In the genomic region with DNA sequence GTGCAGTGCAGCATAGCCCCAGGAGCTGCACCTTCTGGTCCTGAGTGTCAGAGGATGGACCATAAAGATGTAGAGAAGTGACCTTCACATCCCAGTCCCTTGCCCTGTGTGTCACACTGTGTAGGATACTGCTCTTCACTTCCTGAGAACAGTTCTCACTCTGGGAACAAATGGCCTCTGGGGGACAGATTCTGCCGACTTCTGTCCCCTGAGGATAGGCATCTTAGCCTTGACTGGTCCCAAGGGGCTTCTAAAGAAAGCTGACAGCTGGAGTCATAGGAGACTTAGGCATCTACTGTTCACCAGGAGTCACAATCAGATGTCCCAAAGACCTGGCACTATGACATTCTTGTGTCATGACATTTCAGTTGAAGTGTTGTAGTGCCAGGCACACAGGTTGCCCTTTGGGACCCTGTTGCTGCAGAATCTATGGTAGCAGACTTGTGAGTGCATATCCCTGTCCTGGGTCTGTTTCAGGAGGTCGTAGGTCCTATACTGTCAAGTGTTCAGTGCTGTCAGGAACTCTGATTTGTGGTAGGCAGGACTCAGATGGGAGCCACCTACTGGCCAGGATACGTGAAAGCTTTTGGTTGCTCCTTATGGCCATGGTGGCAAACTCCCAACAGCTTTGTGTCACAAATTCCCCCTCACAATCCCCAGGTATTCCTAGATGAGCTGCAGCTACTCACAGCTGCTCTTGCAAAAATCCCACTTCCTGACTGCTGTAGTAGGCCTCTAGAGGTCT, we compare ENCODE assay signal across 13 mouse cellular contexts. TPM values are rescaled to one million over a fixed set of nuclear protein-coding genes. Genes with fewer than 3 reads are reported as not detected.
DNase-seq lines count a peak whose midpoint lies in the region; ATAC-seq and TF ChIP-seq lines count a peak whose summit lies in the region.
"Had no signal": no experiment of that assay in that cellular context is flagged by ENCODE, and none has a peak within 500 bp of the region (broad histone marks: within the 10 kb centered on the region; RNA-seq: fewer than 3 reads in every experiment).

No protein-coding gene starts in this region.

- H3K4me2 ChIP-seq in kidney, postnatal 0 days (ENCODE audit: low read length): no peak overlapping the region
- no peak overlapping the region for H3K4me2 ChIP-seq in midbrain, postnatal 0 days (ENCODE audit: low read depth, low read length, poor library complexity, severe bottlenecking)
- H3K4me2 ChIP-seq in midbrain, embryonic 13.5 days (replicated peaks): no peak overlapping the region
- H3K4me2 ChIP-seq: heart, embryonic 11.5 days; neural tube, embryonic 15.5 days had no signal

- TF ChIP-seq POLR2A in cerebellum, adult 2 months (IDR thresholded peaks at IDR 0.05; ENCODE audit: borderline replicate concordance, insufficient read depth, low read length): no peak
- TF ChIP-seq POLR2A in small intestine, adult 2 months (IDR thresholded peaks at IDR 0.05; ENCODE audit: low read depth, low read length): no peak

- 46% methylated on average over 3 of the region's 3 CpGs for WGBS in cerebellum, adult 2 months
- WGBS in kidney, postnatal 0 days: 32% methylated on average over 3 of the region's 3 CpGs
- WGBS in midbrain, postnatal 0 days: 43% methylated on average over 3 of the region's 3 CpGs
- 49% methylated on average over 3 of the region's 3 CpGs for WGBS in midbrain, embryonic 13.5 days
- WGBS in small intestine, adult 2 months: 46% methylated on average over 3 of the region's 3 CpGs

- no peak overlapping the region for H3K4me3 ChIP-seq in cerebellum, adult 2 months (replicated peaks; ENCODE audit: insufficient read depth, low read depth, low read length)
- H3K4me3 ChIP-seq in kidney, postnatal 0 days (replicated peaks; ENCODE audit: low read depth, low read length): no peak overlapping the region
- no peak overlapping the region for H3K4me3 ChIP-seq in midbrain, postnatal 0 days (ENCODE audit: low read depth, low read length)
- H3K4me3 ChIP-seq in midbrain, embryonic 13.5 days (replicated peaks): no peak overlapping the region
- H3K4me3 ChIP-seq in small intestine, adult 2 months (ENCODE audit: low read depth, low read length): no peak overlapping the region
- H3K4me3 ChIP-seq: neural tube, embryonic 15.5 days had no signal

- no peak for DNase-seq in cerebellum, adult 2 months
- no peak for DNase-seq in cerebellum, postnatal 36 days
- DNase-seq in kidney, postnatal 0 days (ENCODE audit: low spot score): no peak
- DNase-seq in kidney, postnatal 10 days: no peak
- DNase-seq in midbrain, postnatal 0 days (ENCODE audit: low spot score): no peak
- no peak for DNase-seq in embryo, embryonic 9.5 days (ENCODE audit: extremely low spot score)
- DNase-seq: layer of hippocampus, postnatal 36 days; liver; thymus, postnatal 36 days had no signal

- TF ChIP-seq CTCF in cerebellum, adult 2 months (IDR thresholded peaks at IDR 0.05; ENCODE audit: borderline replicate concordance, insufficient read depth, low read depth, low read length): peak; percentile 19; the same call in 1 of the 2 replicates
- TF ChIP-seq CTCF in kidney, postnatal 0 days (IDR thresholded peaks at IDR 0.05; ENCODE audit: low read depth): peak; percentile 46
- peak; percentile 22; the same call in 1 of the 2 replicates for TF ChIP-seq CTCF in midbrain, postnatal 0 days (IDR thresholded peaks at IDR 0.05)
- TF ChIP-seq CTCF in small intestine, adult 2 months (IDR thresholded peaks at IDR 0.05; ENCODE audit: extremely low read depth, insufficient read length, insufficient replicate concordance, low read depth, low read length): peak; percentile 28; the same call in 1 of the 2 replicates

- H3K9ac ChIP-seq in kidney, postnatal 0 days (ENCODE audit: low read depth, low read length): no peak overlapping the region
- no peak overlapping the region for H3K9ac ChIP-seq in midbrain, postnatal 0 days (replicated peaks; ENCODE audit: low read length, poor library complexity, severe bottlenecking)
- H3K9ac ChIP-seq in midbrain, embryonic 13.5 days (replicated peaks): no peak overlapping the region
- H3K9ac ChIP-seq: neural tube, embryonic 15.5 days had no signal

- no peaks in the 10 kb centered on the region for H3K9me3 ChIP-seq in kidney, postnatal 0 days (replicated peaks; ENCODE audit: low read length)
- H3K9me3 ChIP-seq in midbrain, postnatal 0 days (ENCODE audit: low read length): no peaks in the 10 kb centered on the region
- no peaks in the 10 kb centered on the region for H3K9me3 ChIP-seq in midbrain, embryonic 13.5 days
- H3K9me3 ChIP-seq: neural tube, embryonic 15.5 days had no signal

- no peak overlapping the region for H3K27ac ChIP-seq in cerebellum, adult 2 months (ENCODE audit: insufficient read depth, low read length)
- H3K27ac ChIP-seq in kidney, postnatal 0 days: no peak overlapping the region
- no peak overlapping the region for H3K27ac ChIP-seq in midbrain, postnatal 0 days (ENCODE audit: low read depth, low read length)
- no peak overlapping the region for H3K27ac ChIP-seq in midbrain, embryonic 13.5 days
- no peak overlapping the region for H3K27ac ChIP-seq in small intestine, adult 2 months (ENCODE audit: insufficient read depth, low read depth, low read length)
- H3K27ac ChIP-seq: neural tube, embryonic 15.5 days had no signal

- no peak for ATAC-seq in kidney, postnatal 0 days (replicated peaks; ENCODE audit: low FRiP score, low read depth)
- ATAC-seq in midbrain, postnatal 0 days (ENCODE audit: low FRiP score): no peak
- ATAC-seq in midbrain, embryonic 13.5 days: no peak

- no peaks in the 10 kb centered on the region for H3K4me1 ChIP-seq in cerebellum, adult 2 months (ENCODE audit: control insufficient read depth, insufficient read depth, low read length)
- no peaks in the 10 kb centered on the region for H3K4me1 ChIP-seq in kidney, postnatal 0 days (replicated peaks; ENCODE audit: insufficient read depth, low read length)
- H3K4me1 ChIP-seq in midbrain, postnatal 0 days (ENCODE audit: insufficient read depth, low read length): no peaks in the 10 kb centered on the region
- H3K4me1 ChIP-seq in midbrain, embryonic 13.5 days (replicated peaks): no peaks in the 10 kb centered on the region
- H3K4me1 ChIP-seq in small intestine, adult 2 months (ENCODE audit: control insufficient read depth, insufficient read depth, insufficient read length, low read length): no peaks in the 10 kb centered on the region
- H3K4me1 ChIP-seq: neural tube, embryonic 15.5 days had no signal

- H3K36me3 ChIP-seq in kidney, postnatal 0 days (ENCODE audit: insufficient read depth, low read length): no peaks in the 10 kb centered on the region
- no peaks in the 10 kb centered on the region for H3K36me3 ChIP-seq in midbrain, postnatal 0 days (ENCODE audit: insufficient read depth, low read length)
- H3K36me3 ChIP-seq in midbrain, embryonic 13.5 days: no peaks in the 10 kb centered on the region
- H3K36me3 ChIP-seq in small intestine, adult 2 months (ENCODE audit: control insufficient read depth, insufficient read depth, low read length): no peaks in the 10 kb centered on the region
- H3K36me3 ChIP-seq: neural tube, embryonic 15.5 days had no signal

- no peaks in the 10 kb centered on the region for H3K27me3 ChIP-seq in cerebellum, adult 2 months (ENCODE audit: control insufficient read depth, insufficient read depth, low read length)
- no peaks in the 10 kb centered on the region for H3K27me3 ChIP-seq in kidney, postnatal 0 days (ENCODE audit: insufficient read depth, low read length)
- H3K27me3 ChIP-seq in midbrain, postnatal 0 days (ENCODE audit: insufficient read depth, low read length): no peaks in the 10 kb centered on the region
- H3K27me3 ChIP-seq in midbrain, embryonic 13.5 days: no peaks in the 10 kb centered on the region
- H3K27me3 ChIP-seq in small intestine, adult 2 months (ENCODE audit: control insufficient read depth, insufficient read depth, low read length): no peaks in the 10 kb centered on the region
- H3K27me3 ChIP-seq: neural tube, embryonic 15.5 days had no signal

RNA-seq across cellular contexts. Expression of a gene that starts 30.4 kb away (rescaled TPM):
- polyA plus RNA-seq in cerebellum, adult 2 months (2012; rRNA removed): 130 and 139 TPM in 2 replicates
- 96.7 and 102 TPM in 2 replicates for polyA plus RNA-seq in kidney, postnatal 0 days (2015; fragmentation: Nextera tagmentation; extraction: Ambion mirVana)
- total RNA-seq in midbrain, postnatal 0 days (2014; rRNA removed): 91.6 and 129 TPM in 2 replicates
- polyA plus RNA-seq in midbrain, postnatal 0 days (2015; fragmentation: Nextera tagmentation; extraction: Ambion mirVana): 126 and 134 TPM in 2 replicates
- polyA plus RNA-seq in midbrain, embryonic 13.5 days (2015; fragmentation: Nextera tagmentation; extraction: Ambion mirVana): 153 and 163 TPM in 2 replicates
- 24.5 and 34.4 TPM in 2 replicates for polyA plus RNA-seq in small intestine, adult 2 months (2012; rRNA removed)
